ENCODE assay signal across 8 mouse cellular contexts in genomic region chr1:160308996-160309395, GRCm38 (mm10).
A peak's percentile ranks its signal among the peaks of the same experiment; 100 is the strongest.
DNase-seq lines count a peak whose midpoint lies in the region; ATAC-seq and TF ChIP-seq lines count a peak whose summit lies in the region.

No protein-coding gene starts in this region.

- peak; percentile 15 for DNase-seq in testis, postnatal 14 days (ENCODE audit: low spot score)
- DNase-seq in testis, postnatal 10 days (ENCODE audit: low spot score) = no peak
- DNase-seq in lung, postnatal 0 days (ENCODE audit: low spot score) = peak; percentile 87
- peak; percentile 76 for DNase-seq in thymus, postnatal 0 days (ENCODE audit: low spot score)
- DNase-seq in left cerebral cortex, postnatal 4 days = no peak
- no peak for DNase-seq in right cerebral cortex, adult 18-20 months
- no peak for DNase-seq in left cerebral cortex, postnatal 14 days (ENCODE audit: low spot score in 2 of 2)

- intact Hi-C loops in left cerebral cortex, postnatal 4 days (cut with DNase I) = no loop called here
- intact Hi-C loops in left cerebral cortex, postnatal 14 days (cut with DNase I) = no loop called here

- H3K4me3 ChIP-seq in intestine, postnatal 0 days (ENCODE audit: low read depth, low read length) = peak overlapping the region; percentile 35
- H3K4me3 ChIP-seq in lung, postnatal 0 days (ENCODE audit: low read depth, low read length) = peak overlapping the region; percentile 28; the same call in 1 of the 2 replicates

- TF ChIP-seq CTCF in intestine, postnatal 0 days (IDR thresholded peaks at IDR 0.05; ENCODE audit: low read depth) = peak; percentile 68
- TF ChIP-seq CTCF in lung, postnatal 0 days (IDR thresholded peaks at IDR 0.05) = peak; percentile 57

- peak overlapping the region; percentile 57 for H3K4me2 ChIP-seq in intestine, postnatal 0 days (replicated peaks; ENCODE audit: low read depth)
- H3K4me2 ChIP-seq in lung, postnatal 0 days (replicated peaks; ENCODE audit: low read depth, low read length) = peak overlapping the region; percentile 46

- H3K4me1 ChIP-seq in intestine, postnatal 0 days (replicated peaks; ENCODE audit: control insufficient read depth, insufficient read depth, low read length) = peaks cover 9% of the 10 kb centered on the region
- H3K4me1 ChIP-seq in lung, postnatal 0 days (ENCODE audit: insufficient read depth, low read depth, low read length) = peaks cover 13% of the 10 kb centered on the region; the same call in 1 of the 2 replicates

- H3K9me3 ChIP-seq in intestine, postnatal 0 days (ENCODE audit: control insufficient read depth) = no peaks in the 10 kb centered on the region
- H3K9me3 ChIP-seq in lung, postnatal 0 days (ENCODE audit: low read length) = no peaks in the 10 kb centered on the region

- peak overlapping the region; percentile 54; the same call in 1 of the 2 replicates for H3K27ac ChIP-seq in intestine, postnatal 0 days (ENCODE audit: low read depth, low read length)
- H3K27ac ChIP-seq in lung, postnatal 0 days (ENCODE audit: low read length) = peak overlapping the region; percentile 75

- no peaks in the 10 kb centered on the region for H3K36me3 ChIP-seq in intestine, postnatal 0 days (ENCODE audit: control insufficient read depth, insufficient read depth)
- H3K36me3 ChIP-seq in lung, postnatal 0 days (ENCODE audit: insufficient read depth, low read length) = no peaks in the 10 kb centered on the region

- WGBS in intestine, postnatal 0 days = 13% methylated on average over 7 of the region's 7 CpGs
- WGBS in lung, postnatal 0 days = 19% methylated on average over 7 of the region's 7 CpGs

- H3K9ac ChIP-seq in intestine, postnatal 0 days (ENCODE audit: low read depth, low read length) = no peak overlapping the region
- H3K9ac ChIP-seq in lung, postnatal 0 days (replicated peaks; ENCODE audit: low read depth) = no peak overlapping the region

- no peaks in the 10 kb centered on the region for H3K27me3 ChIP-seq in intestine, postnatal 0 days (replicated peaks; ENCODE audit: control insufficient read depth, insufficient read depth, low read length)
- H3K27me3 ChIP-seq in lung, postnatal 0 days (replicated peaks; ENCODE audit: insufficient read depth, low read length) = no peaks in the 10 kb centered on the region

- ATAC-seq in intestine, postnatal 0 days = peak; percentile 85
- ATAC-seq in lung, postnatal 0 days = peak; percentile 79

- TF ChIP-seq EP300 in lung, postnatal 0 days (IDR thresholded peaks at IDR 0.05) = peak; percentile 59

Comparison
In these comparisons a context has a peak if more than half of its experiments do, and no peak if none do; other contexts are left out.
1. DNase-seq: peak in testis, postnatal 14 days (single experiment), lung, postnatal 0 days (single experiment) and thymus, postnatal 0 days (single experiment); none in testis, postnatal 10 days (single experiment), left cerebral cortex, postnatal 4 days (single experiment), right cerebral cortex, adult 18-20 months (single experiment) and left cerebral cortex, postnatal 14 days (0 of 2).